Mouse (Mus musculus) heart, embryonic 13.5 days (tissue): ENCODE results near the gene Foxred1. TPM values are rescaled to one million over a fixed set of nuclear protein-coding genes. Genes with fewer than 3 reads are reported as not detected.

Experiments
- ATAC-seq: fragments of 200-750 bp; cut with Nextera tagmentation; 2 replicates; pipeline ENCODE4 v1.8.0; 2017; ENCODE audit warnings: moderate TSS enrichment; ENCODE audit not compliant: insufficient number of reproducible peaks, low FRiP score, low TSS enrichment; ENCODE audit errors: extremely low read depth
- H3K27ac ChIP-seq: fragments of 300-500 bp; sonication (generic); replicated peaks from 2 replicates; pipeline ENCODE4 v1.5.1; 2015; ENCODE audit warnings: moderate library complexity, mild to moderate bottlenecking, inconsistent platforms
- H3K27me3 ChIP-seq: fragments of 300-500 bp; sonication (generic); replicated peaks from 2 replicates; pipeline ENCODE4 v1.6.1; 2015; ENCODE audit warnings: mild to moderate bottlenecking, inconsistent platforms
- H3K36me3 ChIP-seq: fragments of 300-500 bp; sonication (generic); 2 replicates; pipeline ENCODE4 v1.6.1; 2015; ENCODE audit warnings: mild to moderate bottlenecking, inconsistent platforms
- H3K4me1 ChIP-seq: fragments of 300-500 bp; sonication (generic); 2 replicates; pipeline ENCODE4 v1.6.1; 2015; ENCODE audit warnings: inconsistent platforms
- H3K4me2 ChIP-seq: fragments of 300-500 bp; sonication (generic); 2 replicates; pipeline ENCODE4 v1.6.1; 2015; ENCODE audit warnings: inconsistent platforms, mild to moderate bottlenecking, moderate library complexity
- H3K4me3 ChIP-seq: fragments of 300-500 bp; sonication (generic); 2 replicates; pipeline ENCODE4 v1.5.1; 2015; ENCODE audit warnings: moderate library complexity, mild to moderate bottlenecking, inconsistent platforms
- H3K9ac ChIP-seq: fragments of 300-500 bp; sonication (generic); 2 replicates; pipeline ENCODE4 v1.6.1; 2015; ENCODE audit warnings: inconsistent platforms, mild to moderate bottlenecking, moderate library complexity
- H3K9me3 ChIP-seq: fragments of 300-500 bp; sonication (generic); 2 replicates; pipeline ENCODE4 v1.6.1; 2016; ENCODE audit warnings: inconsistent platforms
- WGBS: fragments of 180-500 bp; shearing (Covaris S2); methylation state at CpG from one replicate; pipeline ENCODE4 v1.1.7; 2015; ENCODE audit warnings: mixed read lengths; 5-methylcytosine and 5-hydroxymethylcytosine counted together
- polyA plus RNA-seq: library from polyadenylated mRNA; unstranded; fragments of >200 nt; fragmentation: Nextera tagmentation; extraction: Ambion mirVana; gene quantifications from 2 replicates; pipeline ENCODE4 v1.2.1, GENCODE M21; 2015

Foxred1 gene
- polyA plus RNA-seq, 1 experiment from 2014 or later, result 59.1 TPM

GRCm38 (mm10) chr9:35211573-35212511 is 987 bp upstream of the Foxred1 start:
- ATAC-seq, result no peak
- H3K9ac ChIP-seq, result peak overlapping the region; percentile 95
- H3K36me3 ChIP-seq, result peaks cover 70% of the 10 kb centered on the region
- WGBS, result 27% methylated on average over 26 of the region's 26 CpGs
- peaks cover 20% of the 10 kb centered on the region for H3K4me1 ChIP-seq
- H3K4me2 ChIP-seq, result peak overlapping the region; percentile 94
- peak overlapping the region; percentile 76 for H3K27ac ChIP-seq
- H3K9me3 ChIP-seq, result no peaks in the 10 kb centered on the region
- H3K4me3 ChIP-seq, result peak overlapping the region; percentile 96
- H3K27me3 ChIP-seq, result no peaks in the 10 kb centered on the region

GRCm38 (mm10) chr9:35204421-35204820 is 6.4 kb downstream of the Foxred1 start:
- peaks cover 59% of the 10 kb centered on the region for H3K36me3 ChIP-seq
- no peak for ATAC-seq

GRCm38 (mm10) chr9:35203536-35203935 is 7.3 kb downstream of the Foxred1 start:
- no peak overlapping the region for H3K9ac ChIP-seq
- H3K4me1 ChIP-seq, result peaks cover 23% of the 10 kb centered on the region
- 0 out of 2 replicates have a peak overlapping the region, but pooled peaks have one; percentile 24 for H3K27ac ChIP-seq
- ATAC-seq, result no peak
- WGBS, result 31% methylated on average over 3 of the region's 3 CpGs
- H3K4me3 ChIP-seq, result no peak overlapping the region
- peaks cover 51% of the 10 kb centered on the region for H3K36me3 ChIP-seq
- H3K27me3 ChIP-seq, result no peaks in the 10 kb centered on the region
- no peak overlapping the region for H3K4me2 ChIP-seq
- H3K9me3 ChIP-seq, result no peaks in the 10 kb centered on the region

More at GRCm38 (mm10) chr9:35204421-35204820, 6.4 kb downstream of the Foxred1 start:
- Histone ChIP-seq H3K4me2 (no peak overlapping the region), H3K27me3 (no peaks in the 10 kb centered on the region), H3K4me1 (peaks cover 18% of the 10 kb centered on the region), H3K9ac (no peak overlapping the region), H3K27ac (no peak overlapping the region), H3K4me3 (no peak overlapping the region), H3K9me3 (no peaks in the 10 kb centered on the region)
- WGBS, result 88% methylated on average over 2 of the region's 2 CpGs

GRCm38 (mm10) chr9:35200529-35201060 is 10.3 kb downstream of the Foxred1 start:
- peak overlapping the region; percentile 75 for H3K4me3 ChIP-seq
- H3K27me3 ChIP-seq, result no peaks in the 10 kb centered on the region
- H3K27ac ChIP-seq, result no peak overlapping the region
- no peak for ATAC-seq
- no peaks in the 10 kb centered on the region for H3K9me3 ChIP-seq
- peaks cover 24% of the 10 kb centered on the region for H3K4me1 ChIP-seq
- WGBS, result 49% methylated on average over 9 of the region's 9 CpGs
- H3K36me3 ChIP-seq, result peaks cover 21% of the 10 kb centered on the region
- peak overlapping the region; percentile 89 for H3K9ac ChIP-seq
- H3K4me2 ChIP-seq, result peak overlapping the region; percentile 88

GRCm38 (mm10) chr9:35199772-35200471 is 10.9 kb downstream of the Foxred1 start, which contains the start of the genes Srpr and Tirap:
Gene Srpr, plus strand, starts transcription at chr9:35200175.
Gene Tirap, minus strand, starts transcription at chr9:35200291.
- H3K9me3 ChIP-seq, result no peaks in the 10 kb centered on the region
- peak within 1 kb of the TSS; percentile 75 for H3K4me3 ChIP-seq
- H3K4me1 ChIP-seq, result peaks cover 24% of the 10 kb centered on the region
- peak; percentile 84 for ATAC-seq
- peaks cover 15% of the 10 kb centered on the region for H3K36me3 ChIP-seq
- no peaks in the 10 kb centered on the region for H3K27me3 ChIP-seq
- peak within 1 kb of the TSS; percentile 89 for H3K9ac ChIP-seq
- H3K4me2 ChIP-seq, result peak within 1 kb of the TSS; percentile 88
- under 1% methylated on average over 40 of the region's 44 CpGs for WGBS
- peak within 1 kb of the TSS; percentile 46 for H3K27ac ChIP-seq

- Histone ChIP-seq H3K4me2 (peak overlapping the region; percentile 88), H3K36me3 (peaks cover 7% of the 10 kb centered on the region), H3K27ac (peak overlapping the region; percentile 46), H3K27me3 (no peaks in the 10 kb centered on the region), H3K4me1 (peaks cover 24% of the 10 kb centered on the region), H3K9ac (peak overlapping the region; percentile 89), H3K4me3 (peak overlapping the region; percentile 75), H3K9me3 (no peaks in the 10 kb centered on the region)
- WGBS, result 22% methylated on average over 18 of the region's 18 CpGs
- ATAC-seq, result peak; percentile 41; the same call in 1 of the 2 replicates
These were observed 11.7 kb downstream of the Foxred1 start for GRCm38 (mm10) chr9:35198945-35199771.

- Histone ChIP-seq H3K27me3 (no peaks in the 10 kb centered on the region), H3K27ac (no peak overlapping the region), H3K9ac (no peak overlapping the region), H3K9me3 (no peaks in the 10 kb centered on the region), H3K36me3 (no peaks in the 10 kb centered on the region), H3K4me2 (0 out of 2 replicates have a peak overlapping the region, but pooled peaks have one; percentile 88), H3K4me1 (peaks cover 23% of the 10 kb centered on the region), H3K4me3 (no peak overlapping the region)
- WGBS, result 79% methylated on average over 10 of the region's 10 CpGs
- ATAC-seq, result no peak
These were observed 12.5 kb downstream of the Foxred1 start for GRCm38 (mm10) chr9:35198351-35198750.

GRCm38 (mm10) chr9:35197625-35198024 is 13.2 kb downstream of the Foxred1 start:
- no peaks in the 10 kb centered on the region for H3K9me3 ChIP-seq
- H3K4me2 ChIP-seq, result no peak overlapping the region
- H3K9ac ChIP-seq, result no peak overlapping the region
- 79% methylated on average over 3 of the region's 3 CpGs for WGBS
- no peak overlapping the region for H3K27ac ChIP-seq
- peaks cover 19% of the 10 kb centered on the region for H3K4me1 ChIP-seq
- H3K4me3 ChIP-seq, result no peak overlapping the region
- no peaks in the 10 kb centered on the region for H3K27me3 ChIP-seq
- H3K36me3 ChIP-seq, result no peaks in the 10 kb centered on the region
- ATAC-seq, result no peak

GRCm38 (mm10) chr9:35194048-35194447 is 16.8 kb downstream of the Foxred1 start:
- 81% methylated on average over 3 of the region's 3 CpGs for WGBS
- H3K9ac ChIP-seq, result no peak overlapping the region
- no peak for ATAC-seq
- no peak overlapping the region for H3K27ac ChIP-seq
- H3K4me3 ChIP-seq, result no peak overlapping the region
- peaks cover 7% of the 10 kb centered on the region; the same call in 1 of the 2 replicates for H3K4me1 ChIP-seq
- no peaks in the 10 kb centered on the region for H3K27me3 ChIP-seq
- H3K9me3 ChIP-seq, result no peaks in the 10 kb centered on the region
- peaks cover 27% of the 10 kb centered on the region for H3K36me3 ChIP-seq
- no peak overlapping the region for H3K4me2 ChIP-seq

- Histone ChIP-seq H3K4me3 (no peak overlapping the region), H3K9ac (no peak overlapping the region)
These were observed 17.8 kb downstream of the Foxred1 start for GRCm38 (mm10) chr9:35192983-35193542.

More at GRCm38 (mm10) chr9:35192983-35193542, 17.8 kb downstream of the Foxred1 start:
- Histone ChIP-seq H3K27me3 (no peaks in the 10 kb centered on the region), H3K4me2 (no peak overlapping the region), H3K27ac (no peak overlapping the region), H3K36me3 (peaks cover 37% of the 10 kb centered on the region), H3K4me1 (no peaks in the 10 kb centered on the region), H3K9me3 (no peaks in the 10 kb centered on the region)
- no peak for ATAC-seq
- whole genome bisulfite sequencing, result 74% methylated on average over 11 of the region's 11 CpGs
